Mouse (Mus musculus): ENCODE data around the gene Ormdl2. TPM values are rescaled to one million over a fixed set of nuclear protein-coding genes. Genes with fewer than 3 reads are reported as not detected.
A peak's percentile ranks its signal among the peaks of the same experiment; 100 is the strongest.

Gene Ormdl2
- total and polyA plus RNA-seq, 2 experiments = 73.2 to 93.2 TPM

- no peak overlapping the region for H3K4me3 ChIP-seq (ENCODE audit: insufficient read depth, low read depth, low read length)
Measured at GRCm38 (mm10) chr10:128793258-128793657, 28.2 kb downstream of the Ormdl2 start.

GRCm38 (mm10) chr10:128792041-128792440 is 29.4 kb downstream of the Ormdl2 start:
- DNase-seq (ENCODE audit: extremely low read depth, low read depth, low spot score) = peak; percentile 30
- Histone ChIP-seq H3K79me2 (ENCODE audit: control insufficient read depth, insufficient read depth, low read length) (peaks cover 2% of the 10 kb centered on the region; the same call in 1 of the 2 replicates), H3K4me3 (ENCODE audit: insufficient read depth, low read depth, low read length) (no peak overlapping the region), H3K4me1 (ENCODE audit: control insufficient read depth, insufficient read depth, low read length) (peaks cover 13% of the 10 kb centered on the region), H3K36me3 (ENCODE audit: control insufficient read depth, insufficient read depth, low read length) (peaks cover 14% of the 10 kb centered on the region; the same call in 1 of the 2 replicates), H3K27me3 (ENCODE audit: control insufficient read depth, insufficient read depth, low read length) (no peaks in the 10 kb centered on the region), H3K9ac (ENCODE audit: low read depth, low read length) (no peak overlapping the region), H3K27ac (replicated peaks; ENCODE audit: insufficient read depth, low read depth, low read length) (no peak overlapping the region)
- TF ChIP-seq CTCF (IDR thresholded peaks at IDR 0.05; ENCODE audit: low read depth, low read length) = peak; percentile 22; the same call in 1 of the 2 replicates
- no peak for TF ChIP-seq POLR2A (IDR thresholded peaks at IDR 0.05; ENCODE audit: extremely low read depth, insufficient read depth, low read length)

More at GRCm38 (mm10) chr10:128793258-128793657, 28.2 kb downstream of the Ormdl2 start:
- no peaks in the 10 kb centered on the region for H3K27me3 ChIP-seq (ENCODE audit: control insufficient read depth, insufficient read depth, low read length)
- H3K27ac ChIP-seq (replicated peaks; ENCODE audit: insufficient read depth, low read depth, low read length) = no peak overlapping the region
- no peak for TF ChIP-seq POLR2A (IDR thresholded peaks at IDR 0.05; ENCODE audit: extremely low read depth, insufficient read depth, low read length)
- no peak for TF ChIP-seq CTCF (IDR thresholded peaks at IDR 0.05; ENCODE audit: low read depth, low read length)
- H3K9ac ChIP-seq (ENCODE audit: low read depth, low read length) = no peak overlapping the region
- 79% methylated on average over 1 of the region's 1 CpGs for WGBS
- H3K36me3 ChIP-seq (ENCODE audit: control insufficient read depth, insufficient read depth, low read length) = peaks cover 21% of the 10 kb centered on the region; the same call in 1 of the 2 replicates
- peaks cover 2% of the 10 kb centered on the region; the same call in 1 of the 2 replicates for H3K79me2 ChIP-seq (ENCODE audit: control insufficient read depth, insufficient read depth, low read length)
- DNase-seq (ENCODE audit: extremely low read depth, low read depth, low spot score) = no peak
- H3K4me1 ChIP-seq (ENCODE audit: control insufficient read depth, insufficient read depth, low read length) = peaks cover 13% of the 10 kb centered on the region

GRCm38 (mm10) chr10:128790398-128791124 is 30.9 kb downstream of the Ormdl2 start, which contains the start of gene Mmp19:
Gene Mmp19, plus strand, starts transcription at chr10:128790910.
- Histone ChIP-seq H3K27me3 (ENCODE audit: control insufficient read depth, insufficient read depth, low read length) (no peaks in the 10 kb centered on the region), H3K79me2 (ENCODE audit: control insufficient read depth, insufficient read depth, low read length) (peaks cover 2% of the 10 kb centered on the region; the same call in 1 of the 2 replicates), H3K27ac (replicated peaks; ENCODE audit: insufficient read depth, low read depth, low read length) (peak within 1 kb of the TSS; percentile 88), H3K36me3 (ENCODE audit: control insufficient read depth, insufficient read depth, low read length) (peaks cover 8% of the 10 kb centered on the region; the same call in 1 of the 2 replicates), H3K4me1 (ENCODE audit: control insufficient read depth, insufficient read depth, low read length) (peaks cover 13% of the 10 kb centered on the region), H3K4me3 (ENCODE audit: insufficient read depth, low read depth, low read length) (peak within 1 kb of the TSS; percentile 53), H3K9ac (ENCODE audit: low read depth, low read length) (peak within 1 kb of the TSS; percentile 70)
- DNase-seq (ENCODE audit: extremely low read depth, low read depth, low spot score) = peak; percentile 90
- WGBS = 21% methylated on average over 7 of the region's 7 CpGs
- TF ChIP-seq POLR2A (IDR thresholded peaks at IDR 0.05; ENCODE audit: extremely low read depth, insufficient read depth, low read length) (peak; percentile 37; the same call in 1 of the 2 replicates), CTCF (IDR thresholded peaks at IDR 0.05; ENCODE audit: low read depth, low read length) (no peak)

GRCm38 (mm10) chr10:128780200-128780599 is 41.2 kb downstream of the Ormdl2 start:
- H3K27me3 ChIP-seq (ENCODE audit: control insufficient read depth, insufficient read depth, low read length) = no peaks in the 10 kb centered on the region
- no peaks in the 10 kb centered on the region for H3K79me2 ChIP-seq (ENCODE audit: control insufficient read depth, insufficient read depth, low read length)
- no peak for TF ChIP-seq CTCF (IDR thresholded peaks at IDR 0.05; ENCODE audit: low read depth, low read length)
- TF ChIP-seq POLR2A (IDR thresholded peaks at IDR 0.05; ENCODE audit: extremely low read depth, insufficient read depth, low read length) = no peak
- no peaks in the 10 kb centered on the region for H3K36me3 ChIP-seq (ENCODE audit: control insufficient read depth, insufficient read depth, low read length)
- no peak overlapping the region for H3K9ac ChIP-seq (ENCODE audit: low read depth, low read length)
- no peak overlapping the region for H3K4me3 ChIP-seq (ENCODE audit: insufficient read depth, low read depth, low read length)
- peaks cover 5% of the 10 kb centered on the region; the same call in 1 of the 2 replicates for H3K4me1 ChIP-seq (ENCODE audit: control insufficient read depth, insufficient read depth, low read length)
- 92% methylated on average over 1 of the region's 1 CpGs for WGBS
- DNase-seq (ENCODE audit: extremely low read depth, low read depth, low spot score) = no peak
- H3K27ac ChIP-seq (replicated peaks; ENCODE audit: insufficient read depth, low read depth, low read length) = peak overlapping the region; percentile 15; the same call in 1 of the 2 replicates

- no peaks in the 10 kb centered on the region for H3K79me2 ChIP-seq (ENCODE audit: control insufficient read depth, insufficient read depth, low read length)
- peaks cover 5% of the 10 kb centered on the region; the same call in 1 of the 2 replicates for H3K4me1 ChIP-seq (ENCODE audit: control insufficient read depth, insufficient read depth, low read length)
- no peaks in the 10 kb centered on the region for H3K27me3 ChIP-seq (ENCODE audit: control insufficient read depth, insufficient read depth, low read length)
- H3K4me3 ChIP-seq (ENCODE audit: insufficient read depth, low read depth, low read length) = no peak overlapping the region
- TF ChIP-seq POLR2A (IDR thresholded peaks at IDR 0.05; ENCODE audit: extremely low read depth, insufficient read depth, low read length) = no peak
- no peak for TF ChIP-seq CTCF (IDR thresholded peaks at IDR 0.05; ENCODE audit: low read depth, low read length)
- H3K27ac ChIP-seq (replicated peaks; ENCODE audit: insufficient read depth, low read depth, low read length) = peak overlapping the region; percentile 71
- H3K36me3 ChIP-seq (ENCODE audit: control insufficient read depth, insufficient read depth, low read length) = no peaks in the 10 kb centered on the region
- whole genome bisulfite sequencing = 19% methylated on average over 8 of the region's 8 CpGs
- 0 out of 2 replicates have a peak overlapping the region, but pooled peaks have one; percentile 4 for H3K9ac ChIP-seq (ENCODE audit: low read depth, low read length)
- peak; percentile 92 for DNase-seq (ENCODE audit: extremely low read depth, low read depth, low spot score)
Measured at GRCm38 (mm10) chr10:128779011-128779795, 42.2 kb downstream of the Ormdl2 start.
